Mouse (Mus musculus) embryonic fibroblast, embryonic 13.5 days (primary cell): ENCODE measurements around the gene Rnase10.

Experiments
- CTCF ChIP-seq: IDR thresholded peaks from 2 replicates; pipeline ENCODE4 v1.5.1; 2011; ENCODE audit warnings: mild to moderate bottlenecking, control low read depth, low read length, moderate library complexity, borderline replicate concordance; ENCODE audit not compliant: insufficient read depth
- POLR2A ChIP-seq: IDR thresholded peaks from 2 replicates; pipeline ENCODE4 v1.6.1; 2011; ENCODE audit warnings: low read depth, mild to moderate bottlenecking, control low read depth, low read length, moderate library complexity

- no peak for TF ChIP-seq CTCF
- TF ChIP-seq POLR2A: no peak
These were observed 33.9 kb upstream of the Rnase10 start for GRCm38 (mm10) chr14:50973700-50974099.
